Mouse (Mus musculus) frontal cortex, postnatal 36 days (tissue): ENCODE data around the gene Dmc1.

Experiments used
- DNase-seq, 2 experiments: peaks; one replicate each; pipeline ENCODE4 v3.0.0; 2022; ENCODE audit warnings: low spot score in 2 of 2

The Dmc1 gene

DNA sequence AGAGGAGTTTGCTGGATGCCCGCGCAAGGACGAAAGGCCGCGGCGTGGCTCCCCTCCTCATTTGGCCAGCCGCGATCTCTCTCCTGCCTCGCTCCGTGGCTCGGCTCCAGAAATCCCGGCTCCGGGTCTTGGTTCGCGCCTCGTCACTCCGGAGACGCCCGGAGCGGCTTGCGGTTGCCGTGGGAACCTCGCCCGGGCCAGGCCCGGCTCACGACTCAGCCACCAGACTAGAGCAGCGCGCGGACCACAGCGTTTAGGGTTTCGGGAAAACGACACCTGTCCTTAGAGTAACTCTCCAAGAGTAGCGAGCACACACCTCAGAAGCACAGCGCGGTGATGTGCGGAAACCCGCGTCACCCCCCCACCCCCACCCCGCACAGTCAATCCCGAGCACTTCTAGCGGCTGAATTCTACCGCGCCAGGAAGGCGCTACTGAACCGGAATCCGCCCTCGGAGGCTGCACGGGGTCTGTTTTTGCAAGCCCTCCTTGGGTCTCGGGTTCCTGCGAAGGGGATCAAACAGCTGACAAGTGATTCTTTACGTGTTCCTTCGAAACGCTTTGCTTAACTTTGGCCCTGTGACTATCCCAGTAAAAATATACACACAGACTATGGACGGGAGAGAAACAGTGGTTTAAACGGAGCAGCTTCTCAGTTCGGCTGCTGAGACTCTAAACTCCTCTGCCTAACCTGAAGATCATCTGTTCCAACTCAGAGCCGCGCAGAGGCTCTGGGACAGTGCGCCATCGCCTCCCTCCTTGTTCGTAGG, 93.2 kb downstream of the Dmc1 start:
- peak; percentile 77 to 90 for DNase-seq
